Mouse (Mus musculus): ENCODE measurements around the gene Stk40. TPM values are rescaled to one million over a fixed set of nuclear protein-coding genes. Genes with fewer than 3 reads are reported as not detected.
"Not testable (repeated sequence)": the region's sequence is repeated elsewhere in the genome, so short reads cannot be mapped to it uniquely, and the experiment has no call there.

Stk40 gene
- total RNA-seq, 2 experiments from 2014 or later = 33.6 to 41.5 TPM

- intact Hi-C loops (cut with DNase I) = no loop called here
- DNase-seq = peak; percentile 68 to 73
Observed at GRCm38 (mm10) chr4:126150297-126150948, 46.7 kb downstream of the Stk40 start.

GRCm38 (mm10) chr4:126150949-126151320 is 47.2 kb downstream of the Stk40 start:
- no peak for DNase-seq
- intact Hi-C loops (cut with DNase I) = no loop called here

- intact Hi-C loops (cut with DNase I) = no loop called here
- DNase-seq = no peak
Observed at GRCm38 (mm10) chr4:126151701-126152440, 48.1 kb downstream of the Stk40 start.

GRCm38 (mm10) chr4:126152864-126153263 is 49.1 kb downstream of the Stk40 start:
- intact Hi-C loops (cut with DNase I) = no loop called here
- no peak for DNase-seq

GRCm38 (mm10) chr4:126155183-126155582 is 51.4 kb downstream of the Stk40 start:
- intact Hi-C loops (cut with DNase I) = loop anchor here (5.0 kb wide), 1 partner anchor 68 kb away; no protein-coding TSS in a partner anchor
- DNase-seq = no peak

GRCm38 (mm10) chr4:126155869-126156268 is 52.1 kb downstream of the Stk40 start:
- DNase-seq = no peak
- intact Hi-C loops (cut with DNase I) = loop anchor here (5.0 kb wide), 1 partner anchor 69 kb away; no protein-coding TSS in a partner anchor

- DNase-seq = no peak
- intact Hi-C loops (cut with DNase I) = loop anchor here (5.0 kb wide), 1 partner anchor 69 kb away; no protein-coding TSS in a partner anchor
Observed at GRCm38 (mm10) chr4:126156617-126157016, 52.9 kb downstream of the Stk40 start.

- no peak for DNase-seq
- intact Hi-C loops (cut with DNase I) = loop anchor here (5.0 kb wide), 1 partner anchor 70 kb away; no protein-coding TSS in a partner anchor
Observed at GRCm38 (mm10) chr4:126157562-126157961, 53.8 kb downstream of the Stk40 start.

- intact Hi-C loops (cut with DNase I) = loop anchor here (5.0 kb wide), 1 partner anchor 72 kb away; no protein-coding TSS in a partner anchor
- no peak for DNase-seq
Observed at GRCm38 (mm10) chr4:126159455-126159854, 55.7 kb downstream of the Stk40 start.

- intact Hi-C loops (cut with DNase I) = no loop called here
- DNase-seq = no peak
Observed at GRCm38 (mm10) chr4:126160981-126161380, 57.2 kb downstream of the Stk40 start.

- intact Hi-C loops (cut with DNase I) = no loop called here
- DNase-seq = no peak
Observed at GRCm38 (mm10) chr4:126161456-126161855, 57.7 kb downstream of the Stk40 start.

GRCm38 (mm10) chr4:126161986-126162385 is 58.2 kb downstream of the Stk40 start:
- DNase-seq = no peak

GRCm38 (mm10) chr4:126162544-126163066 is 58.8 kb downstream of the Stk40 start:
- peak; percentile 88 to 89 for DNase-seq
- intact Hi-C loops (cut with DNase I) = loop anchor here (2.0 kb wide), 1 partner anchor 14 kb away; no protein-coding TSS in a partner anchor

More at GRCm38 (mm10) chr4:126161986-126162385, 58.2 kb downstream of the Stk40 start:
- intact Hi-C loops (cut with DNase I) = loop anchor here (2.0 kb wide), 1 partner anchor 13 kb away; no protein-coding TSS in a partner anchor

GRCm38 (mm10) chr4:126163067-126163659 is 59.4 kb downstream of the Stk40 start, which contains the start of gene Sh3d21:
Gene Sh3d21, minus strand, starts transcription at chr4:126163491.
- DNase-seq = peak in 1 of 2 experiments; percentile 35

GRCm38 (mm10) chr4:126163685-126164084 is 59.9 kb downstream of the Stk40 start:
- DNase-seq = no peak
- intact Hi-C loops (cut with DNase I) = loop anchor here (2.0 kb wide), 1 partner anchor 15 kb away; no protein-coding TSS in a partner anchor

More at GRCm38 (mm10) chr4:126163067-126163659, 59.4 kb downstream of the Stk40 start, which contains the start of gene Sh3d21:
- intact Hi-C loops (cut with DNase I) = loop anchor here (2.0 kb wide), 1 partner anchor 14 kb away; no protein-coding TSS in a partner anchor

- intact Hi-C loops (cut with DNase I); DNase-seq: not testable (repeated sequence)
Observed at GRCm38 (mm10) chr4:126165092-126165491, 61.3 kb downstream of the Stk40 start.

- intact Hi-C loops (cut with DNase I) = no loop called here
- DNase-seq = peak in 1 of 2 experiments; percentile 34
Observed at GRCm38 (mm10) chr4:126166084-126166483, 62.3 kb downstream of the Stk40 start.

GRCm38 (mm10) chr4:126168851-126169250 is 65.1 kb downstream of the Stk40 start:
- DNase-seq = no peak
- intact Hi-C loops (cut with DNase I) = no loop called here

GRCm38 (mm10) chr4:126170737-126171136 is 67.0 kb downstream of the Stk40 start:
- intact Hi-C loops (cut with DNase I); DNase-seq: not testable (repeated sequence)

- intact Hi-C loops (cut with DNase I) = no loop called here
- DNase-seq = no peak
Observed at GRCm38 (mm10) chr4:126173800-126174199, 70.0 kb downstream of the Stk40 start.
